In genomic region chr9:43987957-43988356, GRCm38 (mm10) we compare ENCODE assay signal across 28 mouse cellular contexts. TPM values are rescaled to one million over a fixed set of nuclear protein-coding genes. Genes with fewer than 3 reads are reported as not detected.
DNase-seq lines count a peak whose midpoint lies in the region; ATAC-seq and TF ChIP-seq lines count a peak whose summit lies in the region.
"Had no signal": no experiment of that assay in that cellular context is flagged by ENCODE, and none has a peak within 500 bp of the region (broad histone marks: within the 10 kb centered on the region; RNA-seq: fewer than 3 reads in every experiment).

No protein-coding gene starts in this region.

- H3K27me3 ChIP-seq in midbrain, embryonic 11.5 days (ENCODE audit: control insufficient read depth, insufficient read depth, low read length), result no peaks in the 10 kb centered on the region
- peaks cover 7% of the 10 kb centered on the region; the same call in 1 of the 2 replicates for H3K27me3 ChIP-seq in midbrain, embryonic 15.5 days (replicated peaks)
- no peaks in the 10 kb centered on the region for H3K27me3 ChIP-seq in embryonic facial prominence, embryonic 13.5 days
- H3K27me3 ChIP-seq in heart, adult 2 months (ENCODE audit: control insufficient read depth, insufficient read depth, low read length), result no peaks in the 10 kb centered on the region
- H3K27me3 ChIP-seq: heart, embryonic 15.5 days; Patski had no signal

- H3K4me3 ChIP-seq in midbrain, embryonic 11.5 days (ENCODE audit: low read depth, low read length), result no peak overlapping the region
- no peak overlapping the region for H3K4me3 ChIP-seq in midbrain, embryonic 15.5 days
- H3K4me3 ChIP-seq in embryonic facial prominence, embryonic 13.5 days, result no peak overlapping the region
- no peak overlapping the region for H3K4me3 ChIP-seq in heart, adult 2 months
- H3K4me3 ChIP-seq: forebrain, embryonic 10.5 days; heart, embryonic 10.5 days; heart, embryonic 15.5 days had no signal

- H3K4me2 ChIP-seq in midbrain, embryonic 11.5 days, result no peak overlapping the region
- no peak overlapping the region for H3K4me2 ChIP-seq in midbrain, embryonic 15.5 days
- H3K4me2 ChIP-seq in embryonic facial prominence, embryonic 13.5 days, result no peak overlapping the region
- H3K4me2 ChIP-seq: heart, embryonic 15.5 days had no signal

- no peaks in the 10 kb centered on the region for H3K9me3 ChIP-seq in midbrain, embryonic 11.5 days (ENCODE audit: control insufficient read depth, low read length)
- no peaks in the 10 kb centered on the region for H3K9me3 ChIP-seq in midbrain, embryonic 15.5 days
- no peaks in the 10 kb centered on the region for H3K9me3 ChIP-seq in embryonic facial prominence, embryonic 13.5 days
- H3K9me3 ChIP-seq: forebrain, embryonic 10.5 days; heart, embryonic 10.5 days; heart, embryonic 15.5 days had no signal

- no peak for TF ChIP-seq EP300 in heart, adult 2 months (IDR thresholded peaks at IDR 0.05; ENCODE audit: insufficient read depth, low read depth, low read length)

- peak; percentile 47 for DNase-seq in midbrain, embryonic 11.5 days (ENCODE audit: low spot score, missing footprints)
- DNase-seq in naive thymus-derived CD4-positive, alpha-beta T cell, adult 2 months (ENCODE audit: low read depth), result peak; percentile 46
- no peak for DNase-seq in heart, adult 2 months
- DNase-seq: adrenal gland, postnatal 25 days; cerebellum, adult 18-20 months; cerebellum, postnatal 10 days; forebrain, postnatal 0 days; gastrocnemius, postnatal 10 days; kidney, postnatal 14 days; liver; lung, adult 2 months; lung, postnatal 10 days; midbrain, embryonic 14.5 days; right cerebral cortex, postnatal 25 days; spleen, adult 18-20 months had no signal

- no peaks in the 10 kb centered on the region for H3K79me2 ChIP-seq in heart, adult 2 months (replicated peaks; ENCODE audit: control insufficient read depth, insufficient read depth, low read length)

- no peak overlapping the region for H3K9ac ChIP-seq in midbrain, embryonic 11.5 days (ENCODE audit: low read length)
- H3K9ac ChIP-seq in midbrain, embryonic 15.5 days, result no peak overlapping the region
- no peak overlapping the region for H3K9ac ChIP-seq in embryonic facial prominence, embryonic 13.5 days
- no peak overlapping the region for H3K9ac ChIP-seq in heart, adult 2 months (ENCODE audit: low read depth, low read length)
- H3K9ac ChIP-seq: forebrain, postnatal 0 days; heart, embryonic 15.5 days; liver, embryonic 14.5 days had no signal

- H3K4me1 ChIP-seq in midbrain, embryonic 11.5 days (ENCODE audit: control insufficient read depth, insufficient read depth, low read length), result no peaks in the 10 kb centered on the region
- no peaks in the 10 kb centered on the region for H3K4me1 ChIP-seq in midbrain, embryonic 15.5 days
- H3K4me1 ChIP-seq in embryonic facial prominence, embryonic 13.5 days, result peaks cover 30% of the 10 kb centered on the region
- H3K4me1 ChIP-seq in heart, adult 2 months (ENCODE audit: control insufficient read depth, insufficient read depth, low read length), result peaks cover 16% of the 10 kb centered on the region

- 91% methylated on average over 6 of the region's 6 CpGs for WGBS in midbrain, embryonic 11.5 days
- 92% methylated on average over 6 of the region's 6 CpGs for WGBS in midbrain, embryonic 15.5 days
- 81% methylated on average over 6 of the region's 6 CpGs for WGBS in embryonic facial prominence, embryonic 13.5 days
- 84% methylated on average over 6 of the region's 6 CpGs for WGBS in heart, adult 2 months

- no peaks in the 10 kb centered on the region for H3K36me3 ChIP-seq in midbrain, embryonic 11.5 days (ENCODE audit: control insufficient read depth, insufficient read depth, low read length)
- no peaks in the 10 kb centered on the region for H3K36me3 ChIP-seq in midbrain, embryonic 15.5 days (replicated peaks)
- no peaks in the 10 kb centered on the region for H3K36me3 ChIP-seq in embryonic facial prominence, embryonic 13.5 days
- no peaks in the 10 kb centered on the region for H3K36me3 ChIP-seq in heart, adult 2 months (ENCODE audit: control insufficient read depth, insufficient read depth, low read length)
- H3K36me3 ChIP-seq: forebrain, embryonic 10.5 days; heart, embryonic 10.5 days; heart, embryonic 15.5 days had no signal

- H3K27ac ChIP-seq in midbrain, embryonic 11.5 days (ENCODE audit: low read depth, low read length), result no peak overlapping the region
- H3K27ac ChIP-seq in midbrain, embryonic 15.5 days, result no peak overlapping the region
- peak overlapping the region; percentile 84; the same call in 1 of the 2 replicates for H3K27ac ChIP-seq in embryonic facial prominence, embryonic 13.5 days
- H3K27ac ChIP-seq in heart, adult 2 months, result no peak overlapping the region
- H3K27ac ChIP-seq: heart, embryonic 15.5 days; hindbrain, postnatal 0 days; liver, embryonic 14.5 days; macrophage had no signal

- ATAC-seq in midbrain, embryonic 11.5 days (ENCODE audit: low FRiP score), result no peak
- no peak for ATAC-seq in midbrain, embryonic 15.5 days (replicated peaks)
- peak; percentile 69 for ATAC-seq in CD4-positive, CD25-positive, alpha-beta regulatory T cell, adult 4 months
- no peak for ATAC-seq in embryonic facial prominence, embryonic 13.5 days (ENCODE audit: insufficient number of reproducible peaks, insufficient read depth, low FRiP score, low TSS enrichment, low read depth)
- no peak for ATAC-seq in frontal cortex, adult (ENCODE audit: low TSS enrichment)
- ATAC-seq: forebrain, postnatal 0 days; hindbrain, postnatal 0 days; intestine, postnatal 0 days; Patski had no signal

- intact Hi-C loops in heart, adult 2 months (cut with DNase I), result loop anchor here (10.0 kb wide), 3 partner anchors 247 to 397 kb away; partner anchors contain the start of genes Cbl and Nlrx1

- no peak for TF ChIP-seq CTCF in heart, adult 2 months (IDR thresholded peaks at IDR 0.05)

- TF ChIP-seq POLR2A in heart, adult 2 months (IDR thresholded peaks at IDR 0.05; ENCODE audit: insufficient read depth, low read depth, low read length), result no peak

RNA-seq across cellular contexts. Expression of gene Thy1, which starts 55.2 kb away (rescaled TPM):
- polyA plus RNA-seq in midbrain, embryonic 11.5 days (2014; fragmentation: Nextera tagmentation; extraction: Ambion mirVana), result not detected in 2 replicates
- 1.0 and 1.6 TPM in 2 replicates for polyA plus RNA-seq in midbrain, embryonic 15.5 days (2015; fragmentation: Nextera tagmentation; extraction: Ambion mirVana)
- 100 to 1,000 TPM; 107 to 154 TPM for polyA plus RNA-seq in CD4-positive, CD25-positive, alpha-beta regulatory T cell, adult 4 months (2017; shearing (Covaris generic))
- 4.3 and 5.6 TPM in 2 replicates for polyA plus RNA-seq in embryonic facial prominence, embryonic 13.5 days (2015; fragmentation: Nextera tagmentation; extraction: Ambion mirVana)
- total RNA-seq in heart, adult 2 months (2021), result 10 to 100 TPM in 1 of 2 experiments, 1 to 10 TPM in 1; 6.6 to 15.5 TPM
- 32.3 and 42.7 TPM in 2 replicates for polyA plus RNA-seq in heart, adult 2 months (2012; rRNA removed)
- polyA plus RNA-seq: forebrain, embryonic 10.5 days; neural tube, embryonic 11.5 days; Patski had no signal

Comparison
In these comparisons a context has a peak if more than half of its experiments do, and no peak if none do; other contexts are left out.
1. DNase-seq: peak in midbrain, embryonic 11.5 days (single experiment) and naive thymus-derived CD4-positive, alpha-beta T cell, adult 2 months (single experiment); none in heart, adult 2 months (0 of 2).